Mouse (Mus musculus) MEL (cell line): ENCODE results near the gene Glipr1l1. TPM values are rescaled to one million over a fixed set of nuclear protein-coding genes. Genes with fewer than 3 reads are reported as not detected.
"Not testable (repeated sequence)": the region's sequence is repeated elsewhere in the genome, so short reads cannot be mapped to it uniquely, and the experiment has no call there.

ENCODE experiments used
- DNase-seq: peaks from one replicate; pipeline ENCODE4 v3.0.0; 2011; ENCODE audit warnings: low read depth, low spot score
- H3K27ac ChIP-seq: 2 replicates; pipeline ENCODE4 v1.5.1; 2012; ENCODE audit warnings: low read depth, mild to moderate bottlenecking, control low read depth, low read length, moderate library complexity; ENCODE audit not compliant: control insufficient read depth
- H3K27me3 ChIP-seq, 2 experiments: fragments of 150-350 bp in 1 of 2; sonication (generic) in 1 of 2; 2 replicates each; pipeline ENCODE4 v1.6.1; 2012; ENCODE audit warnings: low read length in 2 of 2, mild to moderate bottlenecking in 2 of 2, improper control_type of control experiment in 1 of 2, moderate library complexity in 1 of 2; ENCODE audit not compliant: insufficient read depth in 2 of 2, control insufficient read depth in 1 of 2
- H3K36me3 ChIP-seq, 2 experiments: 2 replicates each; pipeline ENCODE4 v1.6.1; 2012 to 2014; ENCODE audit warnings: low read length in 2 of 2, improper control_type of control experiment in 1 of 2, inconsistent platforms in 1 of 2, mild to moderate bottlenecking in 1 of 2; ENCODE audit not compliant: insufficient read depth in 2 of 2, control insufficient read depth in 1 of 2
- H3K4me1 ChIP-seq, 2 experiments: fragments of 150-350 bp in 1 of 2; sonication (generic) in 1 of 2; 2 replicates each; pipeline ENCODE4 v1.6.1; 2012; ENCODE audit warnings: low read length in 2 of 2, improper control_type of control experiment in 1 of 2, mild to moderate bottlenecking in 1 of 2; ENCODE audit not compliant: insufficient read depth in 2 of 2, control insufficient read depth in 1 of 2
- H3K4me3 ChIP-seq, 2 experiments: fragments of 150-350 bp in 1 of 2; sonication (generic) in 1 of 2; 2 replicates each; pipeline ENCODE4 v1.5.1; 2012; ENCODE audit warnings: low read depth in 2 of 2, low read length in 2 of 2, mild to moderate bottlenecking in 2 of 2, moderate library complexity in 2 of 2, control low read depth in 1 of 2, improper control_type of control experiment in 1 of 2; ENCODE audit not compliant: control insufficient read depth in 1 of 2, insufficient read depth in 1 of 2
- H3K79me2 ChIP-seq: 2 replicates; pipeline ENCODE4 v1.6.1; 2012; ENCODE audit warnings: mild to moderate bottlenecking, low read length, moderate library complexity; ENCODE audit not compliant: control insufficient read depth, poor library complexity, insufficient read depth
- H3K9ac ChIP-seq: 2 replicates; pipeline ENCODE4 v1.6.1; 2012; ENCODE audit warnings: low read depth, mild to moderate bottlenecking, control low read depth, low read length, moderate library complexity; ENCODE audit not compliant: control insufficient read depth, poor library complexity, severe bottlenecking
- H3K9me3 ChIP-seq: fragments of 150-350 bp; sonication (generic); replicated peaks from 2 replicates; pipeline ENCODE4 v1.6.1; 2012; ENCODE audit warnings: mild to moderate bottlenecking, low read length, improper control_type of control experiment, moderate library complexity; ENCODE audit not compliant: insufficient read depth
- BHLHE40 ChIP-seq: IDR thresholded peaks from 2 replicates; pipeline ENCODE4 v1.6.1; 2012; ENCODE audit warnings: low read depth, mild to moderate bottlenecking, inconsistent platforms, low read length, improper control_type of control experiment, borderline replicate concordance
- CHD1 ChIP-seq: IDR thresholded peaks from 2 replicates; pipeline ENCODE4 v1.6.1; 2012; ENCODE audit warnings: low read depth, mild to moderate bottlenecking, inconsistent platforms, low read length, improper control_type of control experiment
- CTCF ChIP-seq, 3 experiments: IDR thresholded peaks in 2 of 3; conservative IDR thresholded peaks in 1 of 3; 2 replicates each; pipeline ENCODE4 v1.5.1; 2011 to 2012; ENCODE audit warnings: low read length in 3 of 3, low read depth in 2 of 3, mild to moderate bottlenecking in 2 of 3, improper control_type of control experiment in 1 of 3, inconsistent platforms in 1 of 3, mixed read lengths in 1 of 3, moderate library complexity in 1 of 3; ENCODE audit not compliant: control insufficient read depth in 1 of 3, insufficient read depth in 1 of 3, poor library complexity in 1 of 3, severe bottlenecking in 1 of 3
- EP300 ChIP-seq, 2 experiments: IDR thresholded peaks; 2 replicates each; pipeline ENCODE4 v1.6.1; 2011; ENCODE audit warnings: improper control_type of control experiment in 2 of 2, low read length in 2 of 2, low read depth in 1 of 2, mild to moderate bottlenecking in 1 of 2
- HCFC1 ChIP-seq: IDR thresholded peaks from 2 replicates; pipeline ENCODE4 v1.6.1; 2012; ENCODE audit warnings: low read depth, mild to moderate bottlenecking, inconsistent platforms, low read length, improper control_type of control experiment, moderate library complexity
- JUND ChIP-seq: IDR thresholded peaks from 2 replicates; pipeline ENCODE4 v1.6.1; 2011; ENCODE audit warnings: low read depth, mild to moderate bottlenecking, improper control_type of control experiment, low read length
- KAT2A ChIP-seq: conservative IDR thresholded peaks from 2 replicates; pipeline ENCODE4 v1.6.1; 2012; ENCODE audit warnings: low read depth, low read length, improper control_type of control experiment, inconsistent platforms
- MAX ChIP-seq: IDR thresholded peaks from 2 replicates; pipeline ENCODE4 v1.6.1; 2011; ENCODE audit warnings: low read length, improper control_type of control experiment
- MAZ ChIP-seq: IDR thresholded peaks from 2 replicates; pipeline ENCODE4 v1.6.1; 2012; ENCODE audit warnings: low read depth, mild to moderate bottlenecking, inconsistent platforms, low read length, improper control_type of control experiment
- MYB ChIP-seq: IDR thresholded peaks from 2 replicates; pipeline ENCODE4 v1.6.1; 2011; ENCODE audit warnings: mild to moderate bottlenecking, low read depth, low read length, improper control_type of control experiment
- NRF1 ChIP-seq: IDR thresholded peaks from 2 replicates; pipeline ENCODE4 v1.6.1; 2014; ENCODE audit warnings: low read depth, mild to moderate bottlenecking, inconsistent platforms, low read length, improper control_type of control experiment, moderate library complexity; ENCODE audit not compliant: poor library complexity, insufficient read depth, severe bottlenecking
- RAD21 ChIP-seq: IDR thresholded peaks from 2 replicates; pipeline ENCODE4 v1.6.1; 2011; ENCODE audit warnings: mild to moderate bottlenecking, low read depth, low read length, improper control_type of control experiment
- SMC3 ChIP-seq: IDR thresholded peaks from 2 replicates; pipeline ENCODE4 v1.6.1; 2011; ENCODE audit warnings: low read depth, low read length, improper control_type of control experiment
- TBP ChIP-seq: IDR thresholded peaks from 2 replicates; pipeline ENCODE4 v1.8.0; 2011; ENCODE audit warnings: low read depth, low read length, improper control_type of control experiment
- ZC3H11A ChIP-seq: IDR thresholded peaks from 2 replicates; pipeline ENCODE4 v1.6.1; 2012; ENCODE audit warnings: low read depth, mild to moderate bottlenecking, inconsistent platforms, low read length, improper control_type of control experiment
- ZKSCAN1 ChIP-seq: IDR thresholded peaks from 2 replicates; pipeline ENCODE4 v1.6.1; 2012; ENCODE audit warnings: low read depth, mild to moderate bottlenecking, inconsistent platforms, low read length, improper control_type of control experiment, moderate library complexity
- polyA plus RNA-seq, 2 experiments: library from polyadenylated mRNA; stranded (reverse) in 1 of 2; unstranded in 1 of 2; fragments of >175 nt in 1 of 2; fragments of >200 nt in 1 of 2; gene quantifications; 2 replicates each; pipeline versions ENCODE4 v1.2.1 to v1.2.4; 2012; ENCODE audit warnings: low replicate concordance in 2 of 2, low read depth in 1 of 2; ENCODE audit not compliant: insufficient read length in 2 of 2, insufficient read depth in 1 of 2, missing spikeins in 1 of 2
- total RNA-seq: library from RNA; depleted of rRNA; stranded (reverse); fragments of 300-350 nt; gene quantifications from 2 replicates; pipeline ENCODE4 v1.2.3, GENCODE M21; 2012

Glipr1l1 gene
- total and polyA plus RNA-seq, 3 experiments, result not detected

GRCm38 (mm10) chr10:112080044-112080443 is 20.1 kb downstream of the Glipr1l1 start:
- no peaks in the 10 kb centered on the region for H3K9me3 ChIP-seq
- DNase-seq, result peak; percentile 32
- H3K9ac ChIP-seq, result no peak overlapping the region
- H3K27ac ChIP-seq, result no peak overlapping the region
- no peaks in the 10 kb centered on the region for H3K4me1 ChIP-seq
- H3K79me2 ChIP-seq, result no peaks in the 10 kb centered on the region
- H3K4me3 ChIP-seq, result no peak overlapping the region
- peaks cover 0 to 3% of the 10 kb centered on the region in 2 experiments; a peak in 3 of 4 replicates for H3K27me3 ChIP-seq
- TF ChIP-seq HCFC1 (no peak), ZKSCAN1 (no peak), TBP (no peak), JUND (no peak), MAX (no peak), ZC3H11A (no peak)
- no peaks in the 10 kb centered on the region for H3K36me3 ChIP-seq

GRCm38 (mm10) chr10:112083157-112083556 is 23.2 kb downstream of the Glipr1l1 start, which contains the start of gene Glipr1l2:
Gene Glipr1l2 (plus strand): TSS chr10:112083354.
- Histone ChIP-seq H3K9ac (no peak within 1 kb of the TSS), H3K27me3 (peaks cover 0 to 3% of the 10 kb centered on the region in 2 experiments; a peak in 3 of 4 replicates), H3K4me1 (no peaks in the 10 kb centered on the region), H3K4me3 (no peak within 1 kb of the TSS), H3K9me3 (no peaks in the 10 kb centered on the region), H3K36me3 (no peaks in the 10 kb centered on the region), H3K27ac (no peak within 1 kb of the TSS), H3K79me2 (no peaks in the 10 kb centered on the region)
- TF ChIP-seq EP300 (IDR thresholded peaks at IDR 0.05; ENCODE audit: low read depth in 1 of 2, low read length in 2 of 2) (no peak), ZKSCAN1 (no peak), CTCF (IDR thresholded peaks at IDR 0.05 in 2 of 3, conservative IDR thresholded peaks at IDR 0.05 in 1 of 3; ENCODE audit: control insufficient read depth in 1 of 3, insufficient read depth in 1 of 3, low read depth in 2 of 3, low read length in 3 of 3, poor library complexity in 1 of 3, severe bottlenecking in 1 of 3) (no peak), CHD1 (no peak), ZC3H11A (no peak), MYB (no peak), BHLHE40 (no peak), KAT2A (no peak), MAZ (no peak)
- DNase-seq, result no peak

- H3K79me2 ChIP-seq, H3K9ac ChIP-seq, H3K27me3 ChIP-seq, H3K4me1 ChIP-seq, H3K9me3 ChIP-seq, H3K27ac ChIP-seq: not testable (repeated sequence)
- peak; percentile 57 for DNase-seq
- TF ChIP-seq RAD21 (peak; percentile 75), CTCF (IDR thresholded peaks at IDR 0.05 in 2 of 3, conservative IDR thresholded peaks at IDR 0.05 in 1 of 3; ENCODE audit: control insufficient read depth in 1 of 3, insufficient read depth in 1 of 3, low read depth in 2 of 3, low read length in 3 of 3, poor library complexity in 1 of 3, severe bottlenecking in 1 of 3) (peak; percentile 59 to 67 (median 61)), ZC3H11A (peak; percentile 68), NRF1 (peak; percentile 47; the same call in 1 of the 2 replicates), SMC3 (peak; percentile 71)
- TF ChIP-seq, all 39 proteins: peak for 5; not testable (repeated sequence) for 34
- H3K4me3 ChIP-seq, H3K36me3 ChIP-seq: not testable (repeated sequence)
These were observed 45.8 kb downstream of the Glipr1l1 start for GRCm38 (mm10) chr10:112105785-112106184.
